Mouse (Mus musculus) right cerebral cortex, postnatal 4 days (tissue): ENCODE measurements around the gene Pcf11.
A peak's percentile ranks its signal among the peaks of the same experiment; 100 is the strongest.

Source experiments
- DNase-seq: peaks from one replicate; pipeline ENCODE4 v3.0.0-alpha.2; 2022

Gene Pcf11

GRCm38 (mm10) chr7:92669507-92670471, at the start of gene Pcf11:
Pcf11 (minus strand) TSS chr7:92669934.
- peak; percentile 94 for DNase-seq

GRCm38 (mm10) chr7:92715055-92715454, 45.3 kb upstream of the Pcf11 start:
- no peak for DNase-seq

DNA sequence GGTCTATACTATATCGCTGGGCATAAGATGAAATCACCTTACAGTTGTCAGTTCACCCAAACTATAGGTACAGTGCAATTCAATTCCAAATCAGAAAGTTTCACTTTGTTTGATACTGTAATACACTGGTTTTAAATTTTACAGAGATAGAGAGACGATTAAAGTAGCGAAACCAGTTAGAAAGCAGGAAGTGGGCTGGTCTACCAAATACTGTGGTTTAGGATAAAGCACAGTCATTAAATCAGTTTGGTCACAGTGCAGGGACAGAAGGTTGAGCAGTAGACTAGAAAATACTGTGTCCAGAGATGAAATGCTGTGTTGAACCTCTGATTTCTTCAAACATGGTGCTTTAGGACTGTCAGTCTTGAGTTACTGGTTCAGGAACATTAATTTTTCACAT, 41.9 kb upstream of the Pcf11 start:
- no peak for DNase-seq

- DNase-seq: no peak
These were observed 39.8 kb upstream of the Pcf11 start for GRCm38 (mm10) chr7:92709573-92709972.

DNA sequence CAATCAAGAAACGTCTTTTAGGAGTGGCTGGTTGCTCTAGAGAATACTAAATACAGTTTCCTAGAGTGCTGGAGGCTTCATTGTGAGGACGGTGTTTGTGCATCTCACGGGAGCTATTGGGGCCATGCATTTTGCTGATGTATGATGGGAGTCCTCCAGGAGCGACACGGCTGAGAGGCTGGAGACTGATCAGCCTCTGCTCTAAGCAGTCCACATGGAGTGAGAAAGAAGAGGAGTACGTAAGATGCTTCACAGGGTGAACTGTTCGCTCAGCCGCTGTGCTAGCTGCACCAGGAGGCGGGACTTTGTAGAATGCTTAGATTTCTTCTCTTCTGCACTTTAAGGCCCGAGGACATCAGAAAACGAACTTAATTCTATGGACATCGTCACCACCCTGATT, 37.0 kb upstream of the Pcf11 start:
- DNase-seq: no peak

DNA sequence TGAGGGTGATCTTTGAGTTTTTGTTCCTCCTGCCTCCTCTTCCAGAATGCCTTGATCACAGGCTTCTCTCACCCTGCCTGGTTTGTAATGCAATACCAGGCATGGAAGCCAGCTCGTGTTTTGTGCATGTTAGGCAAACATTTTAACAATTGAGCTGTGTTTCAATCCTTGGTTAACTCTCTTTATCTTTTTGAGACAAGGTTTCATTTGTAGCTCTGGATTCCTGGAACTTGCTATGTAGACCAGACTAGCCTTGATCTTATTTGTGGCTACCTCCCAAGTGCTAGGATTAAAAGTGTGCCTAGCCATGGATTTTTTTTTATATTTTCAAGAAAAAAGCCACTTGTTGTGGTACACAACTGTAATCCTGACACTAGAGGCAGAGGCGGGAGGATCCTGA, 35.8 kb upstream of the Pcf11 start:
- DNase-seq: no peak

GRCm38 (mm10) chr7:92703661-92704060, 33.9 kb upstream of the Pcf11 start:
- no peak for DNase-seq

DNA sequence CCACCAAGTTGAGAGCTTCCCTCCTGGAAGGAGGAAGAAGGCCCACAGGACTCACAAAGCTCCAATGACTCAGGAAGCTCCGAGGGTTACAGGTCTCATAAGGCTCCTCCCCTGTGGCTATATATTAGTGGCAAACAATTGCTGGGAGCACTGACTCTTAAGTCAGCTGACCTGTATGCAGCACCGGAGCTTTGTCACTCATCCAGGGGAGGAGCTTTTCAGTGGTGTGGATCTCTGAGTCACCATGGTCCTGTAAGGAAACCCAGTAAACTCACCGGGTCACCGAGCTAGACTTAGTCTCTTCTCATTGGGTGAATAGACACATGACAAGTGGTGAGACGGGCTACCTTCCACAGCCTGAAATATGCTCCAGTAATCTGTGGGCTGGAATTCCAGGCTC, 29.0 kb upstream of the Pcf11 start:
- no peak for DNase-seq

DNA sequence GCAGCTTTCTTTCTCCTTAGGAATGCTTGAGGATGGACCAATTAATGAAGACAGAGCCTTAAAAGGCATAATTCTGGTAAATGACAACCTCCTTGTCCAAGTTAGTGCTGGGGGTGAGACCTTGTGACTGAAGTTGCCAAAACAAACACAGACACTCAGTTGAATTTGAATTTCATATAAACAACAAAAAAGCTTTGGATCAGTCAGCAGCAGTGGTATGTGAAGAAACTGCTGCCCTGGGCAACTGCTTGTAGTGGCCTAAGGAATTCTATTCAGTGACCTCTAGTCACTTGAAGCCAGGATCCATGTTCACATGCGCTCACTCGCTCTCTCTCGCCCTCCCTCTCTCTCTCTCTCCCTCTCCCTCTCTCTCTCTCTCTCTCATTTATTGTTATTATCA, 26.7 kb upstream of the Pcf11 start:
- no peak for DNase-seq

- no peak for DNase-seq
These were observed 19.4 kb upstream of the Pcf11 start for GRCm38 (mm10) chr7:92689101-92689500.

GRCm38 (mm10) chr7:92688299-92688669, 18.6 kb upstream of the Pcf11 start:
- DNase-seq: no peak

DNA sequence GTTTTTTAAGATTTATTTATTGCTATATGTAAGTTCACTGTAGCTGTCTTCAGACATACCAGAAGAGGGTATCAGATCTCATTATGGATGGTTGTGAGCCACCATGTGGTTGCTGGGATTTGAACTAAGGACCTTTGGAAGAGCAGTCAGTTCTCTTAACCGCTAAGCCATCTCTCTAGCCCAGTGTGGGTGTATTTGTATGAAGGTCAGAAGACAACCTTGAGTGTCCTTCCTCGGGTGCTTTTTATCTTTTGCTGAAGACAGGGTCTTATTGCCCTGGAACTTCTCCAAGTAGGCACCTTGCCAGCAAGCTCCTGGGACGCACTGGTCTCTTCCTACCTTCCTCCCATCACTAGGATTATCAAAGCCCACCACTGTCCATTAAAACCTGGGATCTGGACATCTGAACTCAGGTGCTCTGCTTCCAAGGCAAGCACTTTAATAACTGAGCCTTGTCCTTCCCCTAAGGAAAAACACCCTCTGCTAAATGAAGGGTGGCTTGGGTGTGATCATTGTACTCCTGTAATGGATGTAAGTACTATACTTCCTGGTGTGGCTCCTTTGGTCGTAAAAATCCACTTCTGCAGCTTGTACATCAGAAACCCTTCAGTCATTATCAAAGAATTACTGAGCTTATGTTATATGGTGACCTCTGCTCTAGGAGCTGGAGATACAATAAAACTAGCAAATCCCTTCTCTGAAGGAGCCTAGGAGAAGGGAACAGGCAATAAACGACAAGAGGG, 18.0 kb upstream of the Pcf11 start:
- DNase-seq: no peak

DNA sequence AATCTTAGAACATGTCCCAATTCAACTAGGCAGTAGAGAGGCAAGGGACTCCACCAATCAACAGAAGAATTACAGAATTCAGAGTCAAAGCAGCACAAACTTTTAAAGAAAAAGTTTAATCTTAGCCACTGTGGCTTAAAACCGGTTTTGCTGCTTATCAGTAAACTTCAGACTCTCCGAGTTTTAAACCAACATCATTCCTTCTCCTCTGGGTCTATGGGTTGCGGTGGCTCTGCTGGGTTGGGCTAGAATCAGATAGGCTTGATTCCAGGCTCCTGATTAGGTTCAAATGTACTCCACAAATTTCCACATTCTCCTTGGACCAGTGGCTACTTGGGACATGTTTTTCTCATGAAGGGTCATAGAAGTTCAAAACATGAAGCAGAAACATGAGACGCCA, 7.6 kb upstream of the Pcf11 start:
- no peak for DNase-seq

GRCm38 (mm10) chr7:92675131-92675530, 5.4 kb upstream of the Pcf11 start:
- no peak for DNase-seq

DNA sequence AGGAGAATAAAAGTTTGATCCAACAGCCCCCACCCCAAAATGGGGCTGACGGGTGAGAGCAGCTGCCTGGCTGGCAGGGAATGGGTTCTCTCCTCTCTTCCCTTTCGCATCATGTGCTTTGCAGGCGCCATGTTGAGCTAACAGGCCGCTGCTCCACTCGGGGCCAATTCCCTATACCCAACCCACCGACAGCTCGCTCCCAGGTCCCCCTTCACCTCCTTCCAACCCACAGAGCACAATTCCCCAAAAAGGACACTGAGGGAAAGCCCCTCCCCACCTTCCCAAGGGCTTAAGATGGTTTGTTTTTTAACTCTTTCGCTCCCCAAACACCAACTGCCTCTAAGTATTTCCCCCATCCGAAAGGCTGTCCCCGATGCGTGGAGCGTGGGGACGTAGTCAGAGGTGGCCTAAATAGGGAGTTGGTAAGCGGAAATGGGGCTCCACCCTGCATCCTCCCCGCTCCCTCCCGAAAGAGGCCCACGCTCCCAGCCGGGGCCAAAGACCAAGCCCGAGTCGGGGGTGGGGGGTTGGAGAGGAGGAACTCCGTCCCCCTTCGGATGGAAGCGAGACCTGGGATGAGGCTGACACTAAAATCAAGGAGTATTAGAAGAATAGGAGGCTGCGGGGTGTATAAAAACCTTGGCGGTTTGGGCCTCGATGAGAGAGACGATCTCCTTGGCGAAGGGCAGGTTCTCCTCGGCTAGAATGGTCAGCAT, 785 bp downstream of the Pcf11 start:
- peak; percentile 48 for DNase-seq

DNA sequence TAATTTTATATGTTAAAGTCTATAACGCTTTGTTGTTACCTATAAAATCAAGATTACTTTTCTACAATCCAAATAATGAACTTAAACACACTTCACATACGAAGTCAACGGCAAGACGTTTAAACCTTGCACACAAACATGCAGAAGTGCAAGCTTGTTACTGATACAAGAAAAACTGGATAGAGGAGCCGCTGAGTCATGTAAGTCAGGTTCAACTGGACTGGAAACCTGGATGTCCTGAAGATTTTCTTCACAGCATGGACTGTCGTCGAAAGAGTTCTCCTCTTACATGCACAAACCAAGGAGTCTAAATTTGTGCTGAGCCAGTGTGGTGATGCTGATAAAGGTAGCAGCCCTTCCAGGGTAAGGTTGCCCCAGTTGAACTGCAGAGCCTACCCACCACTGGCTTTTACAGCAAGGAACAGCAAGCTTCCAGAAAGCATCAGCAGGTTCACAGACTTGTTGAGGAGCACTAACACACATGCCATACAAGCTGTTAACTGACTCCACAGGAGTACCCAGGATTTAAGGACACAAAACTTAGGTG, 3.4 kb downstream of the Pcf11 start:
- no peak for DNase-seq

- no peak for DNase-seq
These were observed 11.7 kb downstream of the Pcf11 start for GRCm38 (mm10) chr7:92658050-92658449.

DNA sequence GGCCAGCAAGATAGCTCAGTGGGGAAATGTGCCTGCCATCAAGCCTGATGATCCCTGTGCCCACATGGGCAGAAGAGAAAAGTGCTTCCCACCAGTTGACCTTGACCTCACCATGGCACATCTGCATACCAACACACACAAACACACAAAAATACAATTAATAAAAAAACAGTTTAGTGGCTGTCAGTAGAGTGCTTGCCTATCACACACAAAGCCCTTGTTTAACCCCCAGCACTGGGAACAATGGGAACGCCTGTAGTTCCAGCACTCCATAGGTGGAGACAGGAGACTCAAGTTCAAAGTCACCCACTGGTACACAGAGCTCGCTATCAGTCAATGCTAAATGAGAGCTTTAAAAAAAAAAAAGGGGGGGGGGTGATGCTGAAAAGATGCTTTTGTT, 13.3 kb downstream of the Pcf11 start:
- no peak for DNase-seq

DNA sequence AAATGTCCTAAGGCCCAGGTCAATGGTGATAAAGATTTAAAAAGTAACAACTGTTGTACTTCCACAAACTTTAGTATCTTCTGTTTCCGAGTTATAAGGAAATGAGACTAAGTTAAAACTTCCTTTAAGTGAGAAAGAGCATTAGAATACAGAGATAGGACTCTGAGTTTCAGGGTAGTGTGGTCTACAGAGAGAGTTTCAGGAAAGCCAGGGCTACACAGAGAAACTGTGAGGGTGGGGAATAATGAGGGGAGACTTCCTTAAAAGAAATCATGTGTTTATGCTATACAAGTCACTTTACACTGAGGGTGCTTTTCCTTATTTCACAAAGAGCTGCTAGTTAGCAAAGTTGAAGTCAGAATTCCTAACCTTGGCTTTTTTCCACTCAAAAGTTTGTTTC, 16.4 kb downstream of the Pcf11 start:
- no peak for DNase-seq

DNA sequence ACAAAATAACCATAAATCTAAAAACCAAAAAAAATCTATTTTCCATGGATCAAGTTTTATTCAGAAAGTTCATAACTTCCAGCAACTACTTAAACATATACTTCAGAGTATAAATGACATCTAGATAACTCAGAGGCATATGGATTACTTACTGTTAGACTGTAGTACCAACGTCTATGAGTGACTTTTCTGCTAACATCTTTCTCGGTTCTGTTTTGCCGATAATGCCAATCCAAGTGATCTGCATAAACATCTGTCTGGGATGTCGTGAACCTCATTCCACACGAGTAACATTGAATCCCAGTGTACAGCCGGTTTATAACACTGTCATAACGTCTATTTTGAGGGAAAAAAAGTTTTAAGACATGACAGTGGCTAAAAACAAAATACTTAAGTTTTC, 21.9 kb downstream of the Pcf11 start:
- DNase-seq: no peak

DNA sequence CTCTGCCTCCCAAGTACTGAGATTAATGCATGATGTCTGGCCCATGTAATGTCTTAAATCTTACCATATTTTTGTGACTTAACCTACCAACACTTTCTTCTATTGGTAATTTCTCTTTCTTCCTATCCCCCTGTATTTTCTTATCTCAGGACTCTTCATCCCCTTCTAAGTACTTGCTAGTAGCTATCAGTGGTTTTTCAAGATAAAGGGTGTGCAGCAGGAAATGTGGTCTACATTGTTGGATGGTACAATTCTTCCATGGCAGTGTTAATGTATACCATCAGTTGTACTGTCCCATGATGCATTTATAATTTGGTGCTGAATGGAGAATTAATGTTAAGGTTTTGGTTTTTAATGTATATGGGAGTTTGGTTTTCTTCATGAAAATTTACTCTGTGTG, 27.4 kb downstream of the Pcf11 start:
- no peak for DNase-seq

GRCm38 (mm10) chr7:92638050-92638449, 31.7 kb downstream of the Pcf11 start:
- DNase-seq: no peak

- peak; percentile 90 for DNase-seq
These were observed 32.6 kb downstream of the Pcf11 start, which contains the start of gene Ankrd42 for GRCm38 (mm10) chr7:92637021-92637625. Ankrd42 (minus strand) TSS chr7:92637142.
